Mouse (Mus musculus): ENCODE results near the gene Mllt10. TPM values are rescaled to one million over a fixed set of nuclear protein-coding genes. Genes with fewer than 3 reads are reported as not detected.

Gene Mllt10
- total and polyA plus RNA-seq, 3 experiments, result 20.6 to 32.8 (median 32.5) TPM

DNA sequence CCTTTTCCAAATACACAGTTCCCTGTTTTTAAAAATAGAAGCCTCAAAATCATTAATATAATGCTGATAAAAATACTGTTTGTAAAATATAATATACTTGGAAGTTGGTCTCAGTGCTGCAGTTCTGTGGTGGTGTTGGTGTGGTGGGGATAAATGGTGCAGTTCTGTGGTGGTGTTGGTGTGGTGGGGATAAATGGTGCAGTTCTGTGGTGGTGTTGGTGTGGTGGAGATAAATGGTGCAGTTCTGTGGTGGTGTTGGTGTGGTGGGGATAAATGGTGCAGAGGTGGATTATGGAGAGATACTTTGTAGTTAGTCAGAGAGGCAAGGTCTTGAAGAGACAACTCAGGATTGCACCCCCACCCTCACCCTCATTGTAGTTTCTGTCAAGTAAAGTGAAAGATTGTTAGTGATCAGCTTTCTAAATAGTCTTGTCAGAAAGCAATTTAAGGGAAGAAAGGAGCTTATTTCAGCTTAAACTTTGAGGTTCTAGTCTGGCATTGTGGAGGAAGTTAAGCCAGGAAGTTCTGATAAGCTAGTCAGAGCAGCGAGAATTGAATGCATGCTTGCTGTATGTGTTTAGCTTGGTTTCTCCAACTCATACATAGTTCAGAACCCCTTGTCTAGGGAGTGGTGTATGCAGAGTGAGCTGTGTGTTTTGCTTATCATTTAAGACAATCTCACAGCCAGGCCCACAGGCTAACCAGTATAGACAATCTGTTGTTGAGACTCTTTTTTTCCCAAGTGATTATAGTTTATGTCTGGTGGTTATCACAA is 114.3 kb downstream of the Mllt10 start:
- DNase-seq, result no peak
- no peaks in the 10 kb centered on the region for H3K27me3 ChIP-seq (ENCODE audit: control insufficient read depth, insufficient read depth, low read length)
- intact Hi-C loops (cut with DNase I), result no loop called here
- H3K4me1 ChIP-seq (ENCODE audit: control insufficient read depth, insufficient read depth, low read length), result no peaks in the 10 kb centered on the region
- WGBS, result 28% methylated on average over 1 of the region's 1 CpGs
- no peak for TF ChIP-seq POLR2A (IDR thresholded peaks at IDR 0.05; ENCODE audit: insufficient read depth, low read depth, low read length)
- TF ChIP-seq EP300 (IDR thresholded peaks at IDR 0.05; ENCODE audit: insufficient read depth, low read depth, low read length), result no peak
- TF ChIP-seq CTCF (IDR thresholded peaks at IDR 0.05), result no peak
- no peak overlapping the region for H3K27ac ChIP-seq
- no peak overlapping the region for H3K4me3 ChIP-seq
- no peaks in the 10 kb centered on the region; the same call in 1 of the 2 replicates for H3K79me2 ChIP-seq (replicated peaks; ENCODE audit: control insufficient read depth, insufficient read depth, low read length)
- H3K36me3 ChIP-seq (ENCODE audit: control insufficient read depth, insufficient read depth, low read length), result peaks cover 5% of the 10 kb centered on the region
- H3K9ac ChIP-seq (ENCODE audit: low read depth, low read length), result no peak overlapping the region

DNA sequence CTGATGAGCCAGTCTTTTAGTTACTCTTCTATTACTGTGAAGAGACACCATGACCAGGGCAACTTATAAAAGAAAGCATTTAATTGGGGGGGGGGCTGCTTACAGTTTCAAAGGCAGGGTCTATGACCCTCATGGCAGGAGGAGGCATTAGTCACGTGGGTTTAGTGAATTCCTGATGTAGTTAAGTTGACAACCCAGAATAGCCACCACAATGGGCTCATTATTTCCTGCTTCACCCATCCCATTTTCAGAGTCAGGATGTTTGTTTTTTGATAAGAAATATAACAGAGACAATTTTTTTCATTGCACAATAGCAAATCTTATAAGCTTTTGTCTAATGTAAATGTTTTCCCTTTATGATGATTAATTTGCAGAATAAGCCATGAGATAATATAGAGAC is 120.2 kb downstream of the Mllt10 start:
- no peak for TF ChIP-seq EP300 (IDR thresholded peaks at IDR 0.05; ENCODE audit: insufficient read depth, low read depth, low read length)
- no peak for TF ChIP-seq POLR2A (IDR thresholded peaks at IDR 0.05; ENCODE audit: insufficient read depth, low read depth, low read length)
- no peak for TF ChIP-seq CTCF (IDR thresholded peaks at IDR 0.05)
- WGBS, result 25% methylated on average over 1 of the region's 1 CpGs
- peaks cover 19% of the 10 kb centered on the region for H3K36me3 ChIP-seq (ENCODE audit: control insufficient read depth, insufficient read depth, low read length)
- no peak for DNase-seq
- no peaks in the 10 kb centered on the region; the same call in 1 of the 2 replicates for H3K79me2 ChIP-seq (replicated peaks; ENCODE audit: control insufficient read depth, insufficient read depth, low read length)
- H3K4me3 ChIP-seq, result no peak overlapping the region
- no peaks in the 10 kb centered on the region for H3K27me3 ChIP-seq (ENCODE audit: control insufficient read depth, insufficient read depth, low read length)
- no peaks in the 10 kb centered on the region for H3K4me1 ChIP-seq (ENCODE audit: control insufficient read depth, insufficient read depth, low read length)
- intact Hi-C loops (cut with DNase I), result no loop called here
- no peak overlapping the region for H3K9ac ChIP-seq (ENCODE audit: low read depth, low read length)
- no peak overlapping the region for H3K27ac ChIP-seq

DNA sequence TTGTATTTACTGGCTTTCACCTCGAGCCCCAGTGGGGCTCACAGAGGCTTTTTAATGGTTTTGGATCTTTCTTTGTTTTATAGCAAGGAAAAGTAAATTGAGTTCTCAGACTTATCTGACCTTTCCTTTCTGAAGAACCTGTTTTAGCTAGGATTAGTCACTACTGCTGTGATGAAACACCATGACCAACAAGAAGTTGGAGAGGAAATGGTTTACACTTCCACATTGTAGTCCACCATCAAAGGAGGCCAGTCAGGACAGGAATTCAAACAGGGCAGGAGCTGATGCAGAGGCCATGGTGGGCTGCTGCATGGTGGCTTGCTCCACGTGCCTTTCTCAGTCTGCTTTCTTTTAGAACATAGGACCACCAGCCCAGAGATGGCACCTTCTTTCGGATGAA is 121.2 kb downstream of the Mllt10 start:
- no peak overlapping the region for H3K27ac ChIP-seq
- intact Hi-C loops (cut with DNase I), result no loop called here
- 89% methylated on average over 3 of the region's 3 CpGs for WGBS
- H3K4me3 ChIP-seq, result no peak overlapping the region
- H3K79me2 ChIP-seq (replicated peaks; ENCODE audit: control insufficient read depth, insufficient read depth, low read length), result no peaks in the 10 kb centered on the region; the same call in 1 of the 2 replicates
- no peak overlapping the region for H3K9ac ChIP-seq (ENCODE audit: low read depth, low read length)
- peaks cover 19% of the 10 kb centered on the region for H3K36me3 ChIP-seq (ENCODE audit: control insufficient read depth, insufficient read depth, low read length)
- no peaks in the 10 kb centered on the region for H3K4me1 ChIP-seq (ENCODE audit: control insufficient read depth, insufficient read depth, low read length)
- no peaks in the 10 kb centered on the region for H3K27me3 ChIP-seq (ENCODE audit: control insufficient read depth, insufficient read depth, low read length)
- TF ChIP-seq POLR2A (IDR thresholded peaks at IDR 0.05; ENCODE audit: insufficient read depth, low read depth, low read length), result no peak
- no peak for TF ChIP-seq CTCF (IDR thresholded peaks at IDR 0.05)
- TF ChIP-seq EP300 (IDR thresholded peaks at IDR 0.05; ENCODE audit: insufficient read depth, low read depth, low read length), result no peak
- DNase-seq, result no peak

DNA sequence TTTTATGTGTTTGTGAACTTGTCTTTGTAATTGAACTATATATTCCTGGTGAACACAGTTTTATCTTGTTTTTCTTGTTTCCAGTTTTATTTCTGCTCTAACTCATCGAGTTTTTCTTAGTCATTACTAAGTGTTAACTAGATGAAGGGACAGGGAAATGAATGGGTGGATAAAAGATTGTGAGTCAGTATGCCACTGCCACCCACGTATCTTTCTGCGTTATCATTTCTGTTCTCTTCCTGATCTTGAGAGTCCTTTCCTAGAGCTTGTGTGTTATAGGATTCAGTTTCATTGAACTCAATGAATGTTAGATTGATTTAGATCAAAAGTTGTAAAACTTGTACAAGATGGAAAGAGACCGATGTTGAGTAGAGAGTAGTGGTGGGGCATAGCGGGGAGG is 125.3 kb downstream of the Mllt10 start:
- no peaks in the 10 kb centered on the region for H3K4me1 ChIP-seq (ENCODE audit: control insufficient read depth, insufficient read depth, low read length)
- intact Hi-C loops (cut with DNase I), result no loop called here
- H3K27ac ChIP-seq, result no peak overlapping the region
- H3K79me2 ChIP-seq (replicated peaks; ENCODE audit: control insufficient read depth, insufficient read depth, low read length), result no peaks in the 10 kb centered on the region; the same call in 1 of the 2 replicates
- H3K9ac ChIP-seq (ENCODE audit: low read depth, low read length), result no peak overlapping the region
- H3K4me3 ChIP-seq, result no peak overlapping the region
- TF ChIP-seq POLR2A (IDR thresholded peaks at IDR 0.05; ENCODE audit: insufficient read depth, low read depth, low read length), result no peak
- no peak for TF ChIP-seq EP300 (IDR thresholded peaks at IDR 0.05; ENCODE audit: insufficient read depth, low read depth, low read length)
- TF ChIP-seq CTCF (IDR thresholded peaks at IDR 0.05), result no peak
- WGBS, result 84% methylated on average over 5 of the region's 5 CpGs
- no peaks in the 10 kb centered on the region for H3K27me3 ChIP-seq (ENCODE audit: control insufficient read depth, insufficient read depth, low read length)
- DNase-seq, result no peak
- H3K36me3 ChIP-seq (ENCODE audit: control insufficient read depth, insufficient read depth, low read length), result peaks cover 9% of the 10 kb centered on the region

DNA sequence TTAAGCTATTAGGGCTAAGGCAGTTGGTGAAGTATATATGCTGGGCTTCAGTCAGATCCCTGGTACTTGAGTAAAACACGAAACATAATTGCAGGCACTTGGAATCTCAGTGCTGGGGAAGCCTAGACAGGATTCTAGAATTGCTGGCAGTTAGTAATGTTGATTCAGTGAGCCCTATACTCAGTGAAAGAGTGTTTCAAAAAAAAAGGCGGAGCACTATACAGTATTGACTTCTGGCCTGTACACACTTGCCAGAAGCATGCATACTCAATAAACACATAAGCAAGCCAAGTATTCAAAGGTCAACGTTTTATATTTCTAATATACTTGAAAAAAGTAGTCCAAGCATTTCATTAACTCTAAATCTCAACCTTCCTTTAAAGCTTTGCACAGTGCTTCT is 126.6 kb downstream of the Mllt10 start:
- Histone ChIP-seq H3K27ac (no peak overlapping the region), H3K27me3 (ENCODE audit: control insufficient read depth, insufficient read depth, low read length) (no peaks in the 10 kb centered on the region), H3K4me1 (ENCODE audit: control insufficient read depth, insufficient read depth, low read length) (no peaks in the 10 kb centered on the region), H3K4me3 (no peak overlapping the region), H3K36me3 (ENCODE audit: control insufficient read depth, insufficient read depth, low read length) (peaks cover 3% of the 10 kb centered on the region), H3K9ac (ENCODE audit: low read depth, low read length) (no peak overlapping the region), H3K79me2 (replicated peaks; ENCODE audit: control insufficient read depth, insufficient read depth, low read length) (no peaks in the 10 kb centered on the region)
- TF ChIP-seq EP300 (IDR thresholded peaks at IDR 0.05; ENCODE audit: insufficient read depth, low read depth, low read length), result no peak
- no peak for TF ChIP-seq CTCF (IDR thresholded peaks at IDR 0.05)
- no peak for TF ChIP-seq POLR2A (IDR thresholded peaks at IDR 0.05; ENCODE audit: insufficient read depth, low read depth, low read length)
- WGBS, result 86% methylated on average over 3 of the region's 3 CpGs
- DNase-seq, result no peak
- intact Hi-C loops (cut with DNase I), result no loop called here

DNA sequence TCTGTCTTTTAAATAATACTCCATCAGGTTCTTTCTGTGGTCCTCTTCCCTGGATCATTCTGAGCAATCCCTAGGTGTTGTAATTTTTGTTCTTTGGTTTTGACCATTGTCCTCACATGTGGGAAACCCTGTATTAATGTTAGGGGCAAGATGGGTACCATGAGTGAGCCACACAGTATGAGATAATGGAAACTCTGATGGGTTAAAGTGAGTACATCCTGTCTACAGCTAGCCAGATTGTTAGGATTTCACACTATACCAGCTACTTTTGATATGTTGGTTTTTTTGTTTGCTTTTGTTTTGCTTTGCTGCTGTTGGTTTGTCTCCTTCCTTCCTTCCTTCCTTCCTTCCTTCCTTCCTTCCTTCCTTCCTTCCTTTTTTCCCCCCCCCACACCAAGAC is 128.0 kb downstream of the Mllt10 start:
- no peak for DNase-seq
- intact Hi-C loops (cut with DNase I), result no loop called here
- no peak overlapping the region for H3K4me3 ChIP-seq
- no peak overlapping the region for H3K27ac ChIP-seq
- H3K79me2 ChIP-seq (replicated peaks; ENCODE audit: control insufficient read depth, insufficient read depth, low read length), result no peaks in the 10 kb centered on the region
- no peak for TF ChIP-seq POLR2A (IDR thresholded peaks at IDR 0.05; ENCODE audit: insufficient read depth, low read depth, low read length)
- TF ChIP-seq EP300 (IDR thresholded peaks at IDR 0.05; ENCODE audit: insufficient read depth, low read depth, low read length), result no peak
- no peak for TF ChIP-seq CTCF (IDR thresholded peaks at IDR 0.05)
- no peaks in the 10 kb centered on the region for H3K27me3 ChIP-seq (ENCODE audit: control insufficient read depth, insufficient read depth, low read length)
- H3K36me3 ChIP-seq (ENCODE audit: control insufficient read depth, insufficient read depth, low read length), result peaks cover 2% of the 10 kb centered on the region; the same call in 1 of the 2 replicates
- no peaks in the 10 kb centered on the region for H3K4me1 ChIP-seq (ENCODE audit: control insufficient read depth, insufficient read depth, low read length)
- no peak overlapping the region for H3K9ac ChIP-seq (ENCODE audit: low read depth, low read length)
